Mouse (Mus musculus): ENCODE data around the gene Rbpms2. TPM values are rescaled to one million over a fixed set of nuclear protein-coding genes. Genes with fewer than 3 reads are reported as not detected.
A peak's percentile ranks its signal among the peaks of the same experiment; 100 is the strongest.

The Rbpms2 gene
- 7.5 and 8.3 TPM in 2 replicates for polyA plus RNA-seq (2012; rRNA removed)

DNA sequence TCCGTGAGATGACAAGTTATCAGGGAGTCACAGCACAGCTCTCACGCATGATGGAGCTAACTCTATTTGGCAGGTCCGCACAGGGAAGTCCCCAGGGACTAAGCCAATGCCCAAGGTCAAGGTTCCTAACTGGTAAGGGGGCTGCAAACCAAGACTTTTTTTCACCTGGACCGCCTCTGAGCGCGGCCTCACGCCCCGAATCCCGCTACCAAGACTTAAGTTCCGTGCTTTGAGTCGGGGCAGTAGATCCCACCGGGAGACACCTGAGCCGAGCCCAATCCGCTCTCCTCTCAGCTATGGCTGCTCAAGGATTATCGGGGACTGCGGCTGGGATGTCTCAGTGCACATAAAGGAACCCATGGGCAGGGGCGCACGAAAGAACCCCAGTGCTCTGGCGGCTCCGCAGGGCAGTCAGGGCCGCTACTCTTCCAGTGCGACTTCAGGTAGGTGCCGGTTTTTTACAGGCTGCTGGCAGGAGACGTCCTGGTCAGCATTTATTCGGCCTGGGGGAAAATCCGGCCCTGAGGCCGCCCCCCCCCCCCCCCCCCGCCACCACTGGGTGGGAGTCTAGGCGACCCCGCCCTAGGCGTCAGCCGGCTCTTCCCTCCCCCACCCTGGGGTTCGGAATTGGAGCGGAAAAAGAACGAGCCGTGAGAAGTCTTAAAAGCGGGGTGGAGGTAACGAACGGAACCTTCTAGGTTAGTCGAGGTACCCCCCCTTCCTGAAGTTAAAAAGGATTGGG is at the start of gene Rbpms2:
Gene Rbpms2, plus strand, starts transcription at position 624 of the 742 bp plus-strand sequence.
- no peak for DNase-seq (ENCODE audit: extremely low spot score in 1 of 2, low spot score in 1 of 2)

GRCm38 (mm10) chr9:65579781-65580371 is 49.6 kb upstream of the Rbpms2 start, which contains the start of gene Plekho2:
Gene Plekho2 (minus strand): TSS chr9:65580040.
- peak; percentile 63 to 79 for DNase-seq (ENCODE audit: extremely low spot score in 1 of 2, low spot score in 1 of 2)

DNA sequence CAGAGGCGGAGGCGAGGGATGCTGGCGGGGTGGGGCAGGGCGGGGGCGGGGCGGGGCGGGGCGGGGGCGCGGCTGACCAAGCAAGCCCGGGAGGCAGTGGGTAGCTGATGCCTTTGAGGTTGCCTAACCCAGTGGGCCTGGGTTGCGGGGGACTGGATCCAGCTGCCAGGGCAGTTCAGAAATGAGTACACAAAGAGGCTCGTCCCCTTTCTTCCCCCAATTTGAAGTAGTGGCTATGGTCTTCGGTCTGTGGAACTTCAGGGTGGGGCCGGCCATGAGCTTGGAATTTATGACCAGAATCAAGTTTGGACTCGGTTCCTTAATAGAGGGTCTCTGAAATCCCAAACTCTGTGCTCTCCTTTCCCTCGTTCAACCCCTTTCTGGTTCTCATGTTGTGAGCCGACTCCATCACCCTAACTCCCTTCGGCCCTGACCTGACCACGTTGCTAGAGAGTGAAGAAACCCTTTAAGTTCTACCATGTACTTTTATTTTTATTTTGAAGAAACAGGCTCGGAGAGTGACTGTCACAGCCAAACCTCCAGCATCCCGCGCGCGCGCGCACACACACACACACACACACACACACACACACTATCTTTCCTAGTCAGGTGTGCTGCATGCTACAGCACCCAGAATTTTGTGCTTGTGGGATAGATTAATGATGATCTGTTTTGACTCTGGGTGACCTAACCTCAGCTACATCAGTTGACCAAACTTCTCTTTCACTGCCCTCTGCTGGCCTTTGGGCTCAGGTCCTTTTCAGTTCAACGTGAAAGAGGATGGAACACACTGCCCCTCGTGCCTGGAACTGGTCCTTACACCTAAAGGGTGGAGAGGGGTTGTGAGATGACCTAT is 48.8 kb upstream of the Rbpms2 start:
- peak; percentile 51 to 80 for DNase-seq (ENCODE audit: extremely low spot score in 1 of 2, low spot score in 1 of 2)

DNA sequence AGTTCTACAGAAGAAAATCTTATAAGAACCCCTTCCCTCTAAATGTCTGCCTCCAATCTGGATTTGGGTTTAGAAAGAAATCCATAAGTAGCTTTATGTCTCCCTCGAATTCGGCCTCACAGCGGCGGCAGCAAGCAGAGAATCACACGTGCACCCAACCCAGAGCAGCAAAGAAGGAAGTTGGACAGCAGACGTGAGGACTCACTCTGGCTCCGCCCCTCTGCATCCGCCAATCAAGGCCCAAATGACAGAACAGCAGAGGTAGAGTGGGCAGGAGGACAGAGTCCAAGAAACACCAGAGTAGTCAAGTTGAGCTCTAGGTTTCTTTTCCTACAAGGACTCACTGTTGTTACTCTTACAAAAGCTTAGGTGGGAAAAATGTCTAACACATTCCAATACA is 46.4 kb upstream of the Rbpms2 start:
- no peak for DNase-seq (ENCODE audit: extremely low spot score in 1 of 2, low spot score in 1 of 2)

- DNase-seq (ENCODE audit: extremely low spot score in 1 of 2, low spot score in 1 of 2): peak; percentile 31 to 77
These were observed 42.8 kb upstream of the Rbpms2 start, which contains the start of gene Pif1 for GRCm38 (mm10) chr9:65586406-65587269. Gene Pif1 (plus strand): TSS chr9:65587160.

GRCm38 (mm10) chr9:65587270-65587572 is 42.2 kb upstream of the Rbpms2 start:
- DNase-seq (ENCODE audit: extremely low spot score in 1 of 2, low spot score in 1 of 2): no peak

DNA sequence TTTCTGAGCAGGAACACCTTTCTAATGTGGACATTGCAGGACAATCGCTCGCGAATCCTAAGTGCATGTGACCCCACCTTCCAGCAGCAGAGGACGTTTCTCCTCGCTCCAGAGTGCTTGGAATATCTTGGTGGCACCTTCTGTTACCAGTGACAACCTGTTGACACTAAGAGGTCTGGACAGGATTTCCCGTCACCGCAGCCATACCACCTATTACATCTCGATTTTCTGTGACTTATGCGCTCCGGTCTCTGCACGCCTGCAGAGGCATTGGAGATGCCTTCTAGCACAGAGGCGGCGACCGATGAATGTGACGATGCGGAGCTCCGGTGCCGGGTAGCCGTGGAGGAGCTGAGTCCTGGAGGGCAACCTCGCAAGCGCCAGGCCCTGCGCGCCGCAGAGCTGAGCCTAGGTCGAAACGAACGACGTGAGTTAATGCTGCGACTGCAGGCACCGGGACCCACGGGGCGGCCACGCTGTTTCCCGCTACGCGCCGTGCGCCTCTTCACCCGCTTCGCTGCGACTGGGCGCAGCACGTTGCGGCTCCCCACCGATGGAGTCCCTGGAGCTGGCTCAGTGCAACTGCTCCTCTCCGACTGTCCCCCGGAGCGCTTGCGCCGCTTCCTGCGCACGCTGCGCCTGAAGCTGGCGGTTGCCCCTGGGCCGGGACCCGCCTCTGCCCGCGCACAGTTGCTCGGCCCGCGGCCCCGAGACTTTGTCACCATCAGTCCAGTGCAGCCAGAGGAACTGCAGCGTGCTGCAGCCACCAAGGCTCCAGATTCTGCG is 41.7 kb upstream of the Rbpms2 start:
- DNase-seq (ENCODE audit: extremely low spot score in 1 of 2, low spot score in 1 of 2): no peak

DNA sequence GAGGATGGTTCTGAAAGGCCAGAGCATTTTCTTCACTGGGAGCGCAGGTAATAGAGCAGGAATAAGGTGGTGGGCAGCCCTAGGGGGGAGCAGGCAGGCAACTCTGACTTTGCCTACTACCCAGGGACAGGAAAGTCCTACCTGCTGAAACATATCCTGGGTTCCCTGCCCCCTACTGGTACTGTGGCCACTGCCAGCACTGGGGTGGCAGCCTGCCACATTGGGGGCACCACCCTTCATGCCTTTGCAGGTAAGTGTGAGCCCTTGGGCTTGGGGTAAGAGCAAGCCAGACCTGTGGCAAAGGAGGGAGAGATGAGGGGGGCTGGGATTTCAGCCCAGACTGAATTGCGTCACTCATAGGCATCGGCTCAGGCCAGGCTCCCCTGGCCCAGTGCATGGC is 40.4 kb upstream of the Rbpms2 start:
- no peak for DNase-seq (ENCODE audit: extremely low spot score in 1 of 2, low spot score in 1 of 2)

DNA sequence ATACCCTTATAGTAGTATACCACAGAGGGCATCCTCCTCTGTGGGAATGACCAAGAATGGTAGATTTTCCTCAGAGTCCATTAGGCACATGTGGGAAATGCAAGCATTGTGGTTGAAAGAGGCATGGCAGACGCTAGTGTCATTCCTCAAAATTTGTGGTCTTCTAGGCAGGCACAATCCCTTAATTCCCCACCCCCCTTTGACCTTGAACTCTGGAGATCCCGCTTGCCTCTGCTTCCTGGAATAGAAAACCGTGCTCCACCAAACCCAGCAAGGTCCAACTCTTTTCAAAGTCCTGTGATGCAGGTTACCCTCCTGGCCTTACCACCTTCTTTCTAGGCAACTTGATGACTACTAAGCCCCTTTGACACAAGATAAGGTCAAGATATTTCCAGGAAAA is 36.7 kb upstream of the Rbpms2 start:
- DNase-seq (ENCODE audit: extremely low spot score in 1 of 2, low spot score in 1 of 2): no peak

DNA sequence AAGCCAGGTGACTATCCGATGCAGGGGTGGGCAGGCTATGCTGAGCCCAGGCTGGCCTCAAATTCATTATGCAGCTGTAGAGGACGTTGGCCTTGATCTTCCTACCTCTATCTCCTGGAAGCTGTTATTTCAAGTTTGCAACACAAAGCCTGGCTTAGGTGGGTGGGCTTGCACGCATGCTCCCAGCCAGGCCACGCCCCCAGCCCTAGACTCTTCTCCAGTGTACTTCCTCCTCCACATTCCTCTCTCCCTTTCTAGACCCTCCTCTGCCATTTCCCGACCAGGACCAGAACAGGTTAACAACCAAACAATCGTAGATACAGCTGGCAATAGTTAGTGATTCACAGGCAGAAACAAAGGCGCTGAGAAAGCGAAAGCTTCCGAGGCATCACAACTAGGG is 35.9 kb upstream of the Rbpms2 start:
- no peak for DNase-seq (ENCODE audit: extremely low spot score in 1 of 2, low spot score in 1 of 2)

GRCm38 (mm10) chr9:65598765-65599249 is 30.6 kb upstream of the Rbpms2 start:
- DNase-seq (ENCODE audit: extremely low spot score in 1 of 2, low spot score in 1 of 2): peak in 1 of 2 experiments; percentile 69

GRCm38 (mm10) chr9:65600951-65601350 is 28.5 kb upstream of the Rbpms2 start:
- no peak for DNase-seq (ENCODE audit: extremely low spot score in 1 of 2, low spot score in 1 of 2)

- DNase-seq (ENCODE audit: extremely low spot score in 1 of 2, low spot score in 1 of 2): peak in 1 of 2 experiments; percentile 27
These were observed 25.9 kb upstream of the Rbpms2 start for GRCm38 (mm10) chr9:65603401-65604102.

DNA sequence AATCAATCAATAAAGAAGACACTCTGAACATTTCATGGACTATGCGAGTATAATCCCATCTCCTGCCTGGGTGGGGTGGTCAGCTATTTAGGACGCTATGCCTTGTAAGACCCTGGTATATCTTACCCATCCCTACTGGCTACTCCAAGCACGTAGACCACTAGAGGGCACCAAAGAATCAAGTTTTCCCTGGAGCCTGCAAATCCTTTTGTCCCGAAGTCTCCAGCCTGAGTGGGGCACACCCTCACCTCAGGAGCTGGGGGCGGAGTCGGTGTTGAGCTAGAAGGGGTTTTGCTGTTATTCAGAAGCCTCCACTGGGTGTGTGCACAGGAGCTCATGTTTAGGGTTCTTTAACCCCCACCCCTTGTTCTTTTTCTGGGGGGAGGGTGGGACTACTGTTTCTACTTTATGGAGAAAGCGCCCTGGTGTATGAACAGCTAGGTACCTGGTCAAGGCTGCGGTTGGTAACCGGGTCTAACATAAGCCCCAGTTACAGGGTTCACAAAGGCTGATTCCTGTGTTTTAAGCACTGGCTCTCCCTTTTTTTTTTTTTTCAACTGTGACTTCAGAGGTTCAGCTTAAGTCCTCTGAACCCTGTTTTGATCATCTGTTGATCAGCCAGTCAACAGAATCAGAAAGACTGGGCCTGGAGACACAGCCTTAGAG is 23.8 kb upstream of the Rbpms2 start:
- DNase-seq (ENCODE audit: extremely low spot score in 1 of 2, low spot score in 1 of 2): peak; percentile 20 to 81

DNA sequence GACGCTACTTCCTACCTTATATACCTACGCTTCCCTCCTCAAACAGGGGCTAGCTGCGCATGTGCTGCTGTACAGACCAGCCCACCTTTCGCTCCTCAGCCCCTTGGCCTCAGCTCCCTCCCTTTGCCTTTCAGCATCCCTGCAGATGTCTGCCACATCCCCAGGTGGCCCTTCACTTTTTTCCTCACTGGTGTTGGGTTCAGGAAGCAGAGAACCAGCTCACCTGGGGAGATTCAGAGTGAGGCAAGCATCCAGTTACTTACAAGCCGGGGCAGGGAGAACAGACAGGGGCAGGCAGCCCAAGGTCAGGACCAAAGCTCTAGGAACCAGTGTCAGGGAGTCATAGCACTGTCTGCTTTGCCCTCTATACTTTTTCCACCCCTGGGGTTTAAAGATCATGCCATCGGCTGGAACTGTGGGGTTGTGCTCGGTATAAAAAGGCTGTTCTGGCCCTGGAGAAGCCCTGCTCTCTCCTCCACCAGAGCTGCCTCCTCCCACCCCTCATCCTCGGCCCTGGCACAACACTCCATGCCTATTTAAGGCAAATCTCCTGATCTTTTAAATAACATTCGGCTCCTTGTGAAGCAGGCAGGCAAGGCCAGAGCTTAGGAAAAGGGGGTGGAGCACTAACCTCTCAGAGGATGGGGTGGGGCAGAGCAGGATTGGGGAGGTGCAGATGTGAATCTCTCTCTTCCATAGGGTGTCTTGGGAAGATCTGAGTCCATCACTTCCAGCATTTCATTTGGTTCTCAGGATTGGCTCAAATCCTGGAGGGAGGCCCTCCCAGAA is 22.9 kb upstream of the Rbpms2 start:
- no peak for DNase-seq (ENCODE audit: extremely low spot score in 1 of 2, low spot score in 1 of 2)

DNA sequence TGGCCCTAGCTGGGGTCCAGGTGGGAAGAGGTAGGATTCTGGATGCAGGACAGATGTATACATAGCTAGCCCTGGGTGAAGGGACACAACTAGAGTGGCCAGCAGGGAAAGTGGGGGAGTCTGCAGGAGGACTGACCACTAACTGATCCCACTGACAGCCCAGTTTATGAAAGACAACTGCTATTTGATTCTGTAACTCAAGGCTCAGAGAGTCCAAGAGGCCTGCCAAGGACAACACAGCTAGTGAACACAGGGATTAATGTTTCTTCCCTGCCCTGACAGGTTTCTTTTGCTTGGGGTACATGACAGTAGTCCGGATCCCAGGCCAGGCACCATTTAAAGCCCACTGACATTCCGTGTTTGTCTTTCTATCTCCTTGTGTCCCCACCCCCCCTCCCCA is 22.3 kb upstream of the Rbpms2 start:
- DNase-seq (ENCODE audit: extremely low spot score in 1 of 2, low spot score in 1 of 2): no peak

DNA sequence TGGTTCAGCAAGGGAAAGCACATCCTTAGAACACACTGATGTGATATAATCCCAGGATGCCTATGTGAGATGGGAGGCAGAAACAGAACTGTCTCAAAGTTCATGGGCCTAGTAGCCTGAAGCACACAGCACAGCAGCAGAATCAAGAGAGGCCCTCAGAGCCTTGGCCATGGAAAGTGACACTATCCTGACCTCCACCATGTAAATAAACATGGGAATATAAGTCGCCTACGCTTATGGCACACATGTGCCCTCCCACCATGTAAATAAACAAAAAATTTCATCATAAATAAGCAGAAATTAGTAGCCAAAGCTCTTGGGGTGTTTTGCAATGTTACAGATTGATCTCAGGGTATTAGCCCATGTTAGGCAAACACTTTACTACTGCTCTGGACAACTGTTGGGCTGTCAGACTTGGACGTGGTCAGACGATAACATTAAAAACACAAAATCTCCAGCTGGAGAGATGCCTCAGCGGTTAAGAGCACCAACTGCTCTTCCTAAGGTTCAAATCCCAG is 17.4 kb upstream of the Rbpms2 start:
- DNase-seq (ENCODE audit: extremely low spot score in 1 of 2, low spot score in 1 of 2): no peak
